Mouse (Mus musculus) limb, embryonic 15.5 days (tissue): ENCODE measurements at regions not wholly inside any gene's neighbourhood (a gene's known extent, or its start where the extent isn't known, plus 50 kb on each side); places are given as distances from the start of the nearest gene placed in this dataset.

Experiments
- ATAC-seq: fragments of 200-750 bp; cut with Nextera tagmentation; 2 replicates; pipeline ENCODE4 v1.8.0; 2017; ENCODE audit warnings: low read depth, moderate TSS enrichment; ENCODE audit not compliant: insufficient number of reproducible peaks, low FRiP score, low TSS enrichment
- H3K27ac ChIP-seq: fragments of 300-500 bp; sonication (generic); 2 replicates; pipeline ENCODE4 v1.5.1; 2015; ENCODE audit warnings: moderate library complexity, mild to moderate bottlenecking, inconsistent platforms
- H3K27me3 ChIP-seq: fragments of 300-500 bp; sonication (generic); 2 replicates; pipeline ENCODE4 v1.6.1; 2015; ENCODE audit warnings: inconsistent platforms
- H3K36me3 ChIP-seq: fragments of 300-500 bp; sonication (generic); 2 replicates; pipeline ENCODE4 v1.6.1; 2015; ENCODE audit warnings: inconsistent platforms
- H3K4me1 ChIP-seq: fragments of 300-500 bp; sonication (generic); 2 replicates; pipeline ENCODE4 v1.6.1; 2015; ENCODE audit warnings: inconsistent platforms
- H3K4me2 ChIP-seq: fragments of 300-500 bp; sonication (generic); 2 replicates; pipeline ENCODE4 v1.6.1; 2015; ENCODE audit warnings: mild to moderate bottlenecking, inconsistent platforms
- H3K4me3 ChIP-seq: fragments of 300-500 bp; sonication (generic); 2 replicates; pipeline ENCODE4 v1.5.1; 2015; ENCODE audit warnings: mild to moderate bottlenecking, inconsistent platforms
- H3K9ac ChIP-seq: fragments of 300-500 bp; sonication (generic); 2 replicates; pipeline ENCODE4 v1.6.1; 2015; ENCODE audit warnings: inconsistent platforms
- H3K9me3 ChIP-seq: fragments of 300-500 bp; sonication (generic); 2 replicates; pipeline ENCODE4 v1.6.1; 2016; ENCODE audit warnings: inconsistent platforms
- WGBS: fragments of 180-500 bp; shearing (Covaris S2); methylation state at CpG from one replicate; pipeline ENCODE4 v1.1.7; 2015; 5-methylcytosine and 5-hydroxymethylcytosine counted together

DNA sequence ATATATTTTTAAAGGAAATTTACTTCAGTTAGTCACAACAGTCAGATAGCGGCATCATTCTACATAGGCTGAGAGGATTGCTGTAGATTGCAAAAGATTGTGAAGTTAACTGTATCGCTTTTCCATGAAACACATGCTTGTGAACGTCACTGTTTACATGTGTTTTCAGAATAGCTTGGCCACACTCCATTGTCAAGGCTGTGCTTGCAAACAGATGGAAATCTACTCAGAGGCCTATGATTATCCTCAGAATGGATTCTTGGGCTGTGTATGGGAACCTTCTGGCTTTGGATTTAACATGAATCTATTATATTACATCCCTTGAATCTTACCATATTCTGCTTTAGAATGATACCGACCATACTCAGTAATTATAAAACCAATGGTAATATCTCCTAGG is 690.1 kb downstream of the Ttll7 start:
- Histone ChIP-seq H3K4me3 (no peak overlapping the region), H3K9me3 (no peaks in the 10 kb centered on the region), H3K36me3 (no peaks in the 10 kb centered on the region), H3K27ac (no peak overlapping the region), H3K9ac (no peak overlapping the region), H3K4me1 (0 out of 2 replicates have a peak, but pooled peaks cover 3% of the 10 kb centered on the region), H3K27me3 (no peaks in the 10 kb centered on the region), H3K4me2 (no peak overlapping the region)
- 61% methylated on average over 4 of the region's 4 CpGs for WGBS
- no peak for ATAC-seq

DNA sequence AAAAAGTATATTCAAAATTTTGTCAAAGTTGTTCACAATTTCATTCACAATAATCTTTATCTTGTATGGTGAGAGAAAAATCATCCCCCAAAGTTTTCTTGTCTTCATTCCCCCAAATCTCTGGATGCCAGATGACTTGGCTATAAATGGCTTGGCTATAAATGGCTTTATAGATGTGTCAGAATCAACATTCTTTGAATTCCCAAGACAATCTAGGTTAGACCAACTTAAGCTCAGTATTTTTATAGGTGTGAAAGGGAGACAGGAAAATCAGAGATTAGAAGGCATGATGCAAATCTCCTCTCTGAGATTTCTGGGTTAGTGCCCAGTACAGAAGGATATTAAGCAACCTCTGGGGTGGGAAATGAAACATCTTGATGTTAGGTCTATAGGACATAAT is 685.4 kb downstream of the Ttll7 start:
- Histone ChIP-seq H3K9ac (no peak overlapping the region), H3K4me2 (no peak overlapping the region), H3K27ac (no peak overlapping the region), H3K27me3 (no peaks in the 10 kb centered on the region), H3K4me1 (no peaks in the 10 kb centered on the region), H3K4me3 (no peak overlapping the region), H3K9me3 (no peaks in the 10 kb centered on the region), H3K36me3 (no peaks in the 10 kb centered on the region)
- ATAC-seq: no peak

DNA sequence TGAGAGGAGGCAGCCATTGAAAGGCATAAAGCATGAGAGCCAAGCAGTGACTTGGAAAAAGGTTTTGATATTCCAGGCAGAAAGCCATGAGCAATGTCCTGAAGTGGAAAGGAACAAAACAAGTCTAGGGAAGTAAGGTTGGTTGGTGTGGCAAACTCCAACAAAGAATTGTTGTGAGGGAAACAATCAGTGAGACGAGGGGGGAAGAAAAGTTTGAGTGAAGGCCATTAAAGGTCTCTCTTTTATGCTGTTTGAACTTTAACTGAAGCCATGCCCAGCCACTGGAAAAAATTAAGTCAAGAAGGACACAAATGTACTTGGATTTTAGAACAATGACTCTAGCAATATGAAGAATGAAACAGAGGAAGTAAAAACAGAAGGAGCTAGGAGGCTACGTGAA is 680.0 kb downstream of the Ttll7 start:
- Histone ChIP-seq H3K4me2 (no peak overlapping the region), H3K27me3 (no peaks in the 10 kb centered on the region), H3K27ac (no peak overlapping the region), H3K4me1 (no peaks in the 10 kb centered on the region), H3K4me3 (no peak overlapping the region), H3K9me3 (no peaks in the 10 kb centered on the region), H3K36me3 (no peaks in the 10 kb centered on the region), H3K9ac (no peak overlapping the region)
- no peak for ATAC-seq
- WGBS: 66% methylated on average over 2 of the region's 2 CpGs

DNA sequence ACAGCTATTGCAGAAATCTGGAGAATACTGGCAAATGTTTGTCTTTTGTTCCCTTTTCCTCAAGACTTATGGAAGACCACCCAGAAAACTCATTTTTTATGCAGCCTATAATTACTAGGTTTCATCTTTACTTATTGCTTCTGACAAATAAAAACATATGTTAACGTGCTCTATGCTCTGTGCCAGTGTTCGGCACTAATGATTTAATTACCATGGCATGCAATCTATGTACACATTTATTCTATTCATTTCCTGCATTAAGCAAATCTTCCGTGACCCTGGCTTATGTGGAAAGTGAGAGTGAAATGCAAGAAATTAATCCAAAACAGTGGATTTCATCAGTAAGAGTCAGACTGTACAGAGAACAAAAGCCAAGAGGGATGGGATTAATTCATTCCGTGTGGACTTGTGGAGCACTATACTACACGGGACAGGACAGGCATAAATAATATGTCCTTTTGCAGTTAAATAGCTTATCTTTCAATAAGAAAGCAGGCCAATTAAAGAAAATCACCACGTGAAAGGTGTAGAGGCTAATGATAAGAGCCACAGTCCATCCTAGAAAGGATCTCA is 679.5 kb downstream of the Ttll7 start:
- Histone ChIP-seq H3K4me3 (no peak overlapping the region), H3K4me1 (no peaks in the 10 kb centered on the region), H3K27ac (no peak overlapping the region), H3K27me3 (no peaks in the 10 kb centered on the region), H3K36me3 (no peaks in the 10 kb centered on the region), H3K9ac (no peak overlapping the region), H3K4me2 (no peak overlapping the region), H3K9me3 (no peaks in the 10 kb centered on the region)
- 56% methylated on average over 6 of the region's 6 CpGs for WGBS
- ATAC-seq: no peak
